Mouse (Mus musculus) neural tube, embryonic 14.5 days (tissue): ENCODE measurements around the gene Sp3. TPM values are rescaled to one million over a fixed set of nuclear protein-coding genes. Genes with fewer than 3 reads are reported as not detected.

ENCODE experiments used
- ATAC-seq: fragments of 200-750 bp; cut with Nextera tagmentation; 2 replicates; pipeline ENCODE4 v1.8.0; 2017; ENCODE audit warnings: low read depth, mild to moderate bottlenecking, moderate TSS enrichment, moderate library complexity
- H3K27ac ChIP-seq: fragments of 300-500 bp; sonication (generic); 2 replicates; pipeline ENCODE4 v1.5.1; 2014; ENCODE audit warnings: low read depth, mild to moderate bottlenecking, control low read depth, low read length, moderate library complexity, mixed read lengths
- H3K27me3 ChIP-seq: fragments of 300-500 bp; sonication (generic); 2 replicates; pipeline ENCODE4 v1.6.1; 2014; ENCODE audit warnings: low read length; ENCODE audit not compliant: control insufficient read depth, insufficient read depth
- H3K36me3 ChIP-seq: fragments of 300-500 bp; sonication (generic); 2 replicates; pipeline ENCODE4 v1.6.1; 2014; ENCODE audit warnings: low read length, mixed read lengths; ENCODE audit not compliant: control insufficient read depth, insufficient read depth
- H3K4me1 ChIP-seq: fragments of 300-500 bp; sonication (generic); 2 replicates; pipeline ENCODE4 v1.6.1; 2014; ENCODE audit warnings: low read length; ENCODE audit not compliant: control insufficient read depth, insufficient read depth
- H3K4me2 ChIP-seq: fragments of 300-500 bp; sonication (generic); 2 replicates; pipeline ENCODE4 v1.6.1; 2014; ENCODE audit warnings: mild to moderate bottlenecking, low read depth, low read length, control low read depth
- H3K4me3 ChIP-seq: fragments of 300-500 bp; sonication (generic); 2 replicates; pipeline ENCODE4 v1.5.1; 2014; ENCODE audit warnings: low read depth, low read length, control low read depth, mixed read lengths
- H3K9ac ChIP-seq: fragments of 300-500 bp; sonication (generic); replicated peaks from 2 replicates; pipeline ENCODE4 v1.6.1; 2014; ENCODE audit warnings: low read depth, mild to moderate bottlenecking, control low read depth, low read length, mixed read lengths
- H3K9me3 ChIP-seq: fragments of 300-500 bp; sonication (generic); 2 replicates; pipeline ENCODE4 v1.6.1; 2016; ENCODE audit warnings: low read length; ENCODE audit not compliant: control insufficient read depth
- WGBS: fragments of 180-500 bp; shearing (Covaris S2); extraction: QIAGEN DNeasy Blood & Tissue Kit; methylation state at CpG from one replicate; pipeline ENCODE4 v1.1.7; 2014; 5-methylcytosine and 5-hydroxymethylcytosine counted together
- polyA plus RNA-seq: library from polyadenylated mRNA; unstranded; fragments of >200 nt; fragmentation: Nextera tagmentation; extraction: Ambion mirVana; gene quantifications from 2 replicates; pipeline ENCODE4 v1.2.1, GENCODE M21; 2014

Gene Sp3
- polyA plus RNA-seq, 1 experiment from 2014 or later: 45.3 TPM

DNA sequence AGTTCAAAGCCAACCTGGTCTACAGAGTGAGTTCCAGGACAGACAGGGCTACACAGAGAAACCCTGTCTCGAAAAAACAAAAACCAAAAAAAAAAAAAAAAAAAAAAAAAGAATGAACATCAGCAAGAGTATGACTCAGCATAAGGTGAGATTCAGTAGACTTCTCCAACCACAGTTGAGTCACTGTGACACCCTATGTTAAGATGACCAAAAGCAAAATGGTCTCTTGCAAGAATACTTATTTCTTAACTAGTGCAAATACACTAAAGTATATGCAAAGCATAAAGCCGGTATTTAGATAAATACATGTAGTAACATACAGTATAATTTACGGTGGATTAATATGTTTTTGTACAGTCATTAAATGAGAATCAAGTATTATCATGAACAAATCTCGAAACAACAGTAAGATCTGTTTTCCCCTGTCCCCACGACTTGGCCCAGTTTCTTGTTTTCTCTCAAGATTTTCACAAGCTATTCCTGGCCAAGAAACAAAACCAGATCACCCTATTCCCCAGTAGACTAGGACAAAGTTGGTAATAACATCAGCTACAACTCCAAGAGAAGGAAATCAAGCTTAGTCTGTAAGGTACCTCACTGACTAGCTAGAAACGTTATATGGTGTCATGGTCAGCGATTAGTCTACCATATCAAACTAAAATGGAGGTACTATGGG lies 2.0 kb upstream of the Sp3 start:
- Histone ChIP-seq H3K36me3 (no peaks in the 10 kb centered on the region), H3K9ac (no peak overlapping the region), H3K4me1 (peaks cover 8% of the 10 kb centered on the region), H3K27me3 (no peaks in the 10 kb centered on the region), H3K9me3 (no peaks in the 10 kb centered on the region), H3K27ac (no peak overlapping the region), H3K4me3 (no peak overlapping the region), H3K4me2 (no peak overlapping the region)
- 92% methylated on average over 7 of the region's 7 CpGs for WGBS
- no peak for ATAC-seq

- H3K4me1 ChIP-seq: peaks cover 15% of the 10 kb centered on the region
- peak overlapping the region; percentile 100 for H3K4me3 ChIP-seq
- 79% methylated on average over 9 of the region's 9 CpGs for WGBS
- no peaks in the 10 kb centered on the region for H3K27me3 ChIP-seq
- no peaks in the 10 kb centered on the region for H3K36me3 ChIP-seq
- no peak overlapping the region; the same call in 1 of the 2 replicates for H3K27ac ChIP-seq
- H3K9me3 ChIP-seq: no peaks in the 10 kb centered on the region
- no peak for ATAC-seq
- no peak overlapping the region for H3K9ac ChIP-seq
- H3K4me2 ChIP-seq: peak overlapping the region; percentile 57
These were observed 1.3 kb upstream of the Sp3 start for GRCm38 (mm10) chr2:72981441-72982109.

DNA sequence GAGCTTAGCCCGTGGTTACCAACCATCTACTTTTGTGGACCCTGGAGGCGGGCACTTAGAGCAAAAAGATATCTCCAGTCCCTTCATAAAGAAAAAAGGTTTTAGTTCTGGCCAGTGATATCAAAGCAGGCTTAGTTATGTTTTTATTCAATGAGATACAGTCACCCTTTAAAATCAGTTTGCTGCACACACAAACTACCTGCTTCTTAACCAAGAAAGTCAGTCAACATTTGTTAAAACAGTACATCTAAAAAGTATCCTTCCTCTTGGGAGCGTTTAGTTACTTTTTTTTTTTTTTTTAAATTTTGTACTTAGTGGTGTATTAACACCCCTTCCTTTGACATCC lies 802 bp upstream of the Sp3 start:
- Histone ChIP-seq H3K4me1 (peaks cover 19% of the 10 kb centered on the region), H3K4me3 (peak overlapping the region; percentile 100), H3K4me2 (peak overlapping the region; percentile 57), H3K27me3 (no peaks in the 10 kb centered on the region), H3K9ac (peak overlapping the region; percentile 100), H3K36me3 (no peaks in the 10 kb centered on the region; the same call in 1 of the 2 replicates), H3K27ac (peak overlapping the region; percentile 100), H3K9me3 (no peaks in the 10 kb centered on the region)
- WGBS: 21% methylated on average over 3 of the region's 3 CpGs
- ATAC-seq: no peak

- Histone ChIP-seq H3K27me3 (no peaks in the 10 kb centered on the region), H3K4me2 (no peak overlapping the region), H3K9ac (peak overlapping the region; percentile 100), H3K4me1 (peaks cover 22% of the 10 kb centered on the region), H3K27ac (peak overlapping the region; percentile 100), H3K4me3 (peak overlapping the region; percentile 100), H3K9me3 (no peaks in the 10 kb centered on the region), H3K36me3 (no peaks in the 10 kb centered on the region; the same call in 1 of the 2 replicates)
- peak; percentile 68 for ATAC-seq
- 0% methylated on average over 16 of the region's 54 CpGs for WGBS
These were observed 581 bp downstream of the Sp3 start for GRCm38 (mm10) chr2:72979659-72980071.

- no peaks in the 10 kb centered on the region; the same call in 1 of the 2 replicates for H3K36me3 ChIP-seq
- H3K4me2 ChIP-seq: peak overlapping the region; percentile 52
- no peaks in the 10 kb centered on the region for H3K9me3 ChIP-seq
- peak; percentile 83 for ATAC-seq
- no peaks in the 10 kb centered on the region for H3K27me3 ChIP-seq
- under 1% methylated on average over 49 of the region's 107 CpGs for WGBS
- peaks cover 22% of the 10 kb centered on the region for H3K4me1 ChIP-seq
- peak overlapping the region; percentile 100 for H3K27ac ChIP-seq
- peak overlapping the region; percentile 100 for H3K9ac ChIP-seq
- peak overlapping the region; percentile 100 for H3K4me3 ChIP-seq
These were observed 1.2 kb downstream of the Sp3 start for GRCm38 (mm10) chr2:72978901-72979658.

GRCm38 (mm10) chr2:72978473-72978872 lies 1.8 kb downstream of the Sp3 start:
- ATAC-seq: peak; percentile 7
- no peaks in the 10 kb centered on the region for H3K9me3 ChIP-seq
- H3K4me3 ChIP-seq: peak overlapping the region; percentile 100
- H3K9ac ChIP-seq: peak overlapping the region; percentile 100
- peaks cover 25% of the 10 kb centered on the region for H3K4me1 ChIP-seq
- H3K4me2 ChIP-seq: peak overlapping the region; percentile 52
- peak overlapping the region; percentile 100 for H3K27ac ChIP-seq
- no peaks in the 10 kb centered on the region; the same call in 1 of the 2 replicates for H3K36me3 ChIP-seq
- H3K27me3 ChIP-seq: no peaks in the 10 kb centered on the region
- under 1% methylated on average over 35 of the region's 38 CpGs for WGBS

DNA sequence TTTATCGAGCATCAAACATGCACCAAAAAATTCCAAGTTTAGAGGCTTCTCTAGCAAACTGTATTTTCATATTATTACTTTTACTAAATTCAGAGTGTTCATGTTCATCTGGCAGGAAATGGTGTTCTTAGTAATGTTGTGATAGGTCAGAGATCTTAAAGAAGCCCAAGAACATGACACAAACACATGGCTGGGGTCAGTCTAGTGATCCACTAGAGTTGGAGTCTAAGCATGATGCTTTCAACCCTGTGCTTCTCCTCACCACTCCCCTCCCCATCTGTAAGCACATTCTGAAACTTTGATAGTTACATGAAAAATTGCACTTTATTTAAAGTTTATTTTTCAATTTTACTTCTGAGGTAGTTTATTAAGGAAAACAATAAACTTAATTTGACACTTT lies 3.0 kb downstream of the Sp3 start:
- WGBS: 91% methylated on average over 1 of the region's 1 CpGs
- no peak overlapping the region for H3K9ac ChIP-seq
- no peak for ATAC-seq
- H3K36me3 ChIP-seq: no peaks in the 10 kb centered on the region; the same call in 1 of the 2 replicates
- peak overlapping the region; percentile 26 for H3K4me2 ChIP-seq
- H3K4me3 ChIP-seq: peak overlapping the region; percentile 11; the same call in 1 of the 2 replicates
- H3K9me3 ChIP-seq: no peaks in the 10 kb centered on the region
- H3K27ac ChIP-seq: no peak overlapping the region
- H3K4me1 ChIP-seq: peaks cover 25% of the 10 kb centered on the region
- H3K27me3 ChIP-seq: no peaks in the 10 kb centered on the region

DNA sequence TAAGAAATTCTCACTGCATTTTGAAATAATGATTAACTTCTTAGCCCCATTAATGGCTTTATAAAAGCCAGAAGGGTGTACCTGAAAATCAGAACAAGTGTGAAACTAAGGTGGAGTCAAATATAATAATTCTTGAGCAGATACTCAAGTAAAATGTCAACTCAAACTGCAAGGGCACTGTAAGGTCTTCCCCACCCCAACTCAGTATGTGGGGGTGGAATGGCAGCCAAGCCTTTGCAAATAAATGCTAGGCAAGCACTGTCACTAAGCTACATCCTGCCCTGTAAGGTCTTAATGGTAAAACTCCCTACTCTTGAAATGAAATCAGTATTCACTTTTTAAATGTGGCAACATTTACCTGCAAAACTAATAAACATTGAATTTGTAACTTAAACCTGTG lies 4.2 kb downstream of the Sp3 start:
- no peaks in the 10 kb centered on the region for H3K27me3 ChIP-seq
- no peak overlapping the region for H3K9ac ChIP-seq
- peaks cover 21% of the 10 kb centered on the region for H3K4me1 ChIP-seq
- no peak overlapping the region for H3K4me2 ChIP-seq
- peaks cover 3% of the 10 kb centered on the region for H3K36me3 ChIP-seq
- no peaks in the 10 kb centered on the region for H3K9me3 ChIP-seq
- ATAC-seq: no peak
- no peak overlapping the region for H3K27ac ChIP-seq
- no peak overlapping the region for H3K4me3 ChIP-seq

- no peak overlapping the region for H3K27ac ChIP-seq
- H3K4me2 ChIP-seq: no peak overlapping the region
- no peaks in the 10 kb centered on the region for H3K27me3 ChIP-seq
- no peaks in the 10 kb centered on the region for H3K9me3 ChIP-seq
- WGBS: 87% methylated on average over 6 of the region's 6 CpGs
- ATAC-seq: no peak
- no peak overlapping the region for H3K9ac ChIP-seq
- peaks cover 18% of the 10 kb centered on the region for H3K36me3 ChIP-seq
- H3K4me3 ChIP-seq: no peak overlapping the region
- H3K4me1 ChIP-seq: peaks cover 3% of the 10 kb centered on the region; the same call in 1 of the 2 replicates
These were observed 9.4 kb downstream of the Sp3 start for GRCm38 (mm10) chr2:72970831-72971230.
